Mouse (Mus musculus) thymus, postnatal 36 days (tissue): ENCODE measurements at regions not wholly inside any gene's neighbourhood (a gene's known extent, or its start where the extent isn't known, plus 50 kb on each side); places are given as distances from the start of the nearest gene placed in this dataset.

Experiments used
- DNase-seq, 2 experiments: peaks; one replicate each; pipeline ENCODE4 v3.0.0; 2022; ENCODE audit warnings: mixed read lengths in 2 of 2

DNA sequence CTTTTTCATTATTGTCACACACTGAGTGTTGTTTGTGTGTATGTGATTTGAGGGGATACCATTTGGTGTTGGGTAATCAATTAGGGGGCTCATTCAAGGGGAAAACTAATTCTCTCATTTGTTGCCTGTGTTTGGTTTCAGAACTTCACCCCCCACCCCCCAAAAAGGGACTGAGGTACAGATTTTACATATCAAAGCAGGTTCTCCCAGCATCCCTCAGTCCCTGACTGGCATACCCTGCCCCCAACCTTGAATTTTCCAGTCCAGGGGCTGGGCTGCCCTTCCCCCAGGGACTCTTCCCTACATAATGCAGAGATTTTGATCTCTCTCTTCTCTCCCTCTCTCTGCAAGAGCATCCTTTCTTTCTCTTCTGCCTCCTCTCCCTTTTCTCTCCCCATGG, 155.5 kb downstream of the Dusp6 start:
- no peak for DNase-seq

DNA sequence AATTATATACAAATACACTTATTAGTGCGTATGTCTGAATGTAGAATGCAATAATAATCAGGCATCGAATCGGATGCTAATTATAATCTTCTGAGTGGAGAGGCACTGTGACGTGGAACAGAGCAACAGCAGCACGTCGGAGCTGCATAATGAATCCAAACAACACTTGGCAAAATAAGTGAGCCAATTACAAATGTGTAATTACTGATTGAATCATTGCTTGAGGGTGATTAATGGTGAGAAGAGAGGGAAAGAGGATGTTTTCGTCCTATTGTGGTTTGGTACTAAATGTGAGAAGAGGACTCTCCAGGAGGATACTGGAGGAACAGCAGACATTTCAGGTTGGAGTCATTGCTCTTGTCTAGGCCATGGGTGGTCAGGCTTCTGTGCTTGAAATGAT, 156.5 kb downstream of the Dusp6 start:
- DNase-seq: no peak

DNA sequence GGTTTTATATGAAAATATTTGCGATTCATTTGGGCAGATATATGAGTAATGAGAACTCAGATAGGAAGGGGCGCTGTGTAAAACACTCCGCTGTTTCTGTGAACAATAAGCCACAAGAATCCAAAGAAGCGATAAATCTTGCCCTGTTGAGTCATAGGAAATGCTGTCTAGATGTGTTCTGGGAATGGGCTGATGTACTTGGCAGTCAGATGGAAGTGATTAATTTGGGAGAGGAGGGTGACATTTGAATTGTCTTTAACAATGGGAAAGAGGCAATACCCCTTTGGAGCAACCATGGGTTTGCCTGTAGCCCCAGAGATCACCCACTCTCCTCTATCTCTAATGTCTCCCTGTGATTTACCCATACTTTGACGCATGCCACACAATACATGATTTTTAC, 160.4 kb downstream of the Dusp6 start:
- no peak for DNase-seq

DNA sequence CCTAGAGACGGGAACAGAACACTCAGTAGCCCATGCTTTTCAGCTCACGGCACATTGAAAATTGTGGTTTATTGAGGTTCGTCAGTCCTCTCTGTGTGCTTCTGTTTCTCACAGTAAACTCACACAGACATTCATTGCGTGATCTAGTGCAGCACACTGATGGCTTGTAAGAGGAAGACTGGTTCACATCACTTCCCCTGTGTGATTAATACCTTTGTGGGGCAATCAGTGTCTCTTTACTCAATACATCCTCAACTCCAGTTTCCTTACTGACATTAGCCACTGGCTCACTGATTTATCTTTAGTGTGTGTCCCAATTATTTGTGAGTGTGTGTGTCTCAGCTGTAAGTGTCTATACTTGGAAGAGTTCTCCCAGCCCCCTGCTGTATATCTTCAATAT, 162.2 kb downstream of the Dusp6 start:
- no peak for DNase-seq

DNA sequence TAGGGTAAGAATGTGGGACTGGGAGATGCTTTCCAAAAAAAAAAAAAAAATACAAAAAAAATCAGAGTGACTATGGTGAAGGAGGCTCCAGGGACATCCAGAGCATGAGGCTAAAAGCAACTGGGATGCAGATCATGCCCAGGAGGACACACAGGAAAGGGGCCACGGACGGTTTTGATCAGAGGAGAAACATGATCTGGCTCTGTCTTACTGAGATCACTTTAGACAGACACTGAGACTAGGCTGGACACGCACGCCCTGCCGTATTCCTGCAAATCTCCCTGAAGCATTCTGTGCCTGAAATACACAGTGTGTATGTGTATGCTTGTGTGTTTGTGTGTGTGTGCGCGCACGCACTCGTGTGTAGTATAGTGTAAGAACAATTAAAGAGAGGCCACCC, 167.1 kb downstream of the Dusp6 start:
- no peak for DNase-seq

DNA sequence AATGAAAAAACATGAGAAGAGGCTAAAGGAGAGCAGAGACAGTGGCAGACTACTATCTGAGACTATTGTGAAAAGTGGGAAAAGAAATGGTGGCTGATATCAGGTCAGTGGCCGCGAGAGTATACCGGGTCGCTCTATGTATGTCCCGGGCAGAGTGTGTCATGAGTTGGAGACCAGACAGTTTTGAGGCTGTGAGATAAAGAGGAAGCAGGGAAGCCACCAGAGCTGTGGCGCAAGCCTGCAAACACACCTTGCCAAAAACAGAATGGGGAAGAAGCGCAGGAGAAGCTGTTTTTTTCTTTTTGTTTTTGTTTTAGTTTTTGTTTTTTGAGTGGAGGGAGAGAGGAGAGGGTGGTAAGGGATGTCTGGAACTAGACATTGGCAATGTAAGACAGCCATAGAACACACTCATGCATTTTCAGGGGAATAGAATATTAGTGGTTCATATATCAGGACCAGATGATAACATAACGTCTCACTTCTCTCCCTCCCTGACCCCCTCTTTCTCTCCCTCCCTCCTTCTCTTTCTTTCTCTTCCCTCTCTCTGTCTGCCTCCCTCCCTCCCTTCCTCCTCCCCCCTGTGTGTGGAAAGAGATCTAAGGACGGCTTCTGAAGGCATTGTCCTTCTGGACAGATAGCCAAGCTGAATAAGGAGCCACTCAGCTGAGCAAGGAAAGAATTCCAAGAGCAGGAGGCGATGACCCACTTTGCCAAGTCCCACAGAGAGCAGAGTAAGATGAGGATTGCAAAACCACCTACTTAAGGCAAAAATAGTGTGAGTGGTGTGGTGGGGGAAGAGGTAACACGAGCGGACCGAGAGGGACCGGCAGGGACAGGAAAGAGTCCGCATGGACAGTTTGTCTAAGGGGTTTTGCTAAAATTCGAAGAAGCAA, 167.9 kb downstream of the Dusp6 start:
- DNase-seq: no peak

DNA sequence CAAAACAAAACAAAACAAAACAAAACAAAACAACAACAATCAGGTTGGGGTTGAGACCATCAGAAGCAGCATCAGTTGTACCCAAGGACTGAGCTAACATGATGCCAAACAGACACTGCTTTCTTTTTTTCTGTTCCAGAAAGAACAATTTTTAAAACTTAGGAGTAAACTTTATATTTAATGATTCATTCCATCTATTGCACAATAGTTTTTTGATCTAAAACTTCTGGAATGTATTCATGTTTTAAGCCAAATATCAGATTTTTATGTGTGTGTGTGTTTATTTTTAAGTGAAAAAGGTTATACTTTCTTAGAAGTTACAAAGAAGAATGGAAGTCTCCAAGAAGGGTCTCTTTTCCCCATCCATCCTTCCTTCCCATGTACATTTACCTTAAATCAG, 174.0 kb downstream of the Dusp6 start:
- no peak for DNase-seq

DNA sequence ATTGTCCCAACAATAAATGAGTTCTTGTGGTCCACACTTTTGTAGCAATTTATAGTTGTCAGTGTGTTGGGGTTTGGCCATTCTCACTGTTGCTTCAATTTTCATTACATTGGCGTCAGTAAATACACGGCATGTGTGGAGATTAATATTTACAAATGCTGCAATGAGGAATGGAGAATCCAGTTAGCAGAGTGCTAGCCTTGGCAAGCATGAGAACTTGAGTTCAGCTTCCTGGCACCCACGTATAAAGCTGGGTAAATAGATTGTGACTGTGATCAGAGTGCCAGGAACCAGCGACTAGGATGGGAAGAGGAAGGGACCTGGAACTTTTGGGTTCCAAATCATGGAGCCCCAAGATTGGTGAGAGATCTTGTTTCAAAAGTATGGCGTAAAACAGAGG, 177.1 kb downstream of the Dusp6 start:
- no peak for DNase-seq

DNA sequence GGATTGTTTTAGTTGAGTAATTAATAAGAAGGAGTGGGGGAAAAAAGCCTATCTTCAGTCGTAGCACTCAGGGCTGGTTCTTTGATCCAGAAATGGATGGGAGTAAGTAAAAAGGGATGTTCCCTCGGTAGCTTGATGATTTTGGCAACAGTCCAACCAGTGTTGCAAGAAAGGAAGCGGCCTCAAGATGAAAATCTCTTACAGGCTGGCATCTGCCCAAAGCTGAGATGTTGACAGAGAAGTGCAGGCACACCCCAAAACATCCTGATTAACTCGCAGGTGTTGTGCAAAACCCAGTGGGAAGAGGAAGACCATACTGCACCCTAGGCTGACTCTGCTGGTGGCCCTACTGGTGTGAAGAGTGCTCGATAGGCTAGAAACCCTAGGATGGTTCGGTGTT, 178.0 kb downstream of the Dusp6 start:
- peak; percentile 26 to 54 for DNase-seq

DNA sequence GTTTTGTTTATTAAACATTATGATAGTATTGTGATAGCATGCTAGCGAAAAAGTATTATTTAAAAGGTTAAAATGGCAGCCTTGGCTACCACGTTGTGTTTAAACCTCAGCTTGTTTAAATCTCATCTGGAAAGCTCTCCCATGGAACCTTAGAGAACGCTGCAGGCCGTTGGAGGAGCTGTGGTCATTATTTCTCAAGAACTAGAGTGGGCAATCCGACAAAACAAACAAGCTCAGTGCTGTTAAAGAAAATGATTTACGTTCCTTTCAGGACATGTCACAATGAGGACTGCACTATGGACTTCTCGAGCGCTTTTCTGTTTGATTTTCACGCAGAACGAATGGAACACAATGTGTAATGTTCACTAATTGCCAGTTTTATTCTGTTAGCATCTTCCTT, 178.9 kb downstream of the Dusp6 start:
- DNase-seq: no peak

DNA sequence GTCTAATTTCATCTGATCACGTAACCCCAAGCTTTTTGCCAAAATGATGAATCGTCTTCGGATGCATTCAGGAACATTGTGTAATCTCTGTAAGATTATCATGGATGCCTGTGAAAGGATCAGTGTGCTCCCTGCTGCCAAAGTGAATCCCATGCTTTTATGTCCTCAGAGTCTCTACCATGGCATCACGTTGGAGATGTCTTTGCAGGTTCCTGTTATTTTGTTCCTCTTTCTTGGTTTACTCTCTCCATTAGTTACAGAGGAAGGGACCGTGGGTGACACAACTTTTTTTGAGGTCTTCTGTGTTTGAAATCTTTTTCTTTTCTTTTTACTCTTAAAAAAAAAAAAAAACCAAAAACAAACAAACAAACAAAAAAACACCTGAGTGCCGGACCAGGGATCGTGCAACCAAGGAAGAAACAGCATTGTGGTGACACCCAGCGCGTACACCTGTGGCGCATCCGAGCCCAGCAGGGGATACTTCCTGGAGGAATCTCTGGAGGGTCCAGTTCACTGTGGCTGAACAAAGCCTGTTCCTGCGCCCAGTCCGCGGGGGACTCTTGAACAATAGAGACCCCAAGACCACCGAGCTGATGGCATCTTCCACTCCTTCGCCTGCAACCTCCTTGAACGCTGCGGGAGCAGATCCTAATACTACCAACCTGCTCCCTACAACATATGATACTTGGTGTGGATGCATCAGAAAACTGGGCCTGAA, 180.6 kb downstream of the Dusp6 start:
- no peak for DNase-seq

DNA sequence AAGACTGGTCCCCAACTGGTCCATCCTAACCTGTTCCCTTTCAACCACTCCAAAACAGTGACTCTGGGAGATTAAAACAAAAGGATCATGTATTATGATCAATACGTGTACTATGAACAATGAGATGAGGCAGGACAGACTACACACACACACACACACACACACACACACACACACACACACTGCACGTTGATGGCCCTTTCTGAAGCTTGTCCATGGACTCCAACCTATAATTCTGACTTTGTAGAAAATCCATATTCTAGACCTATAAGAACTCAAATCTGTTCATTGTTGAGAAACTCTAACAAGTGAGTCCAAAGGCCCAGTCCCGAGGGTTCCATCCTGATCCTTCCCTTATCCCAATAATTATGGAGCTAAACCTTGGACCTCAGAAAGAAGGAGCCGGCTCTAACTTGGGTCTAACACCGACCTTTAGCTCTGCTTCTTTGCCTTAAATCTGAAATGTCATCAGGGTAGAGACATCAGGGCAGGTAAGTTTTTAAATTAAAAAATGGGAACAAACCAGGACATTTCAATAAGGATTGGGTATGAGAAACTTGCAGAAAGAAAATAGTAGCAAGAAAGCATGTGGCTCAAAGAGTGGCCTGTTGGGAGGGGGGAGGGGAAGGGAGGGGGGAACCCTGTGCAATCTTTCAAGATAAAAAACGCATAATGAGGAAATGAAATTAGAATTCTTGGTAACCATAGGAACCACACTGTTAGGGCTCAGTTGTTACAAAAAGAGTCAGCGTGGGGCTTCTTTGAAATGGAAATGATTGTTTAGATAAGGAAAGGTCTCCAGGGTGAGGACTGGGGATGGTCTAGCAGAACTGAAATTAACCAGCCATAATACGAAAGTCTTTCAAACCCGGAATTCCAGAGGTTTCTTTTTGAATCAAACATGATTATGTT, 187.9 kb downstream of the Dusp6 start:
- no peak for DNase-seq

DNA sequence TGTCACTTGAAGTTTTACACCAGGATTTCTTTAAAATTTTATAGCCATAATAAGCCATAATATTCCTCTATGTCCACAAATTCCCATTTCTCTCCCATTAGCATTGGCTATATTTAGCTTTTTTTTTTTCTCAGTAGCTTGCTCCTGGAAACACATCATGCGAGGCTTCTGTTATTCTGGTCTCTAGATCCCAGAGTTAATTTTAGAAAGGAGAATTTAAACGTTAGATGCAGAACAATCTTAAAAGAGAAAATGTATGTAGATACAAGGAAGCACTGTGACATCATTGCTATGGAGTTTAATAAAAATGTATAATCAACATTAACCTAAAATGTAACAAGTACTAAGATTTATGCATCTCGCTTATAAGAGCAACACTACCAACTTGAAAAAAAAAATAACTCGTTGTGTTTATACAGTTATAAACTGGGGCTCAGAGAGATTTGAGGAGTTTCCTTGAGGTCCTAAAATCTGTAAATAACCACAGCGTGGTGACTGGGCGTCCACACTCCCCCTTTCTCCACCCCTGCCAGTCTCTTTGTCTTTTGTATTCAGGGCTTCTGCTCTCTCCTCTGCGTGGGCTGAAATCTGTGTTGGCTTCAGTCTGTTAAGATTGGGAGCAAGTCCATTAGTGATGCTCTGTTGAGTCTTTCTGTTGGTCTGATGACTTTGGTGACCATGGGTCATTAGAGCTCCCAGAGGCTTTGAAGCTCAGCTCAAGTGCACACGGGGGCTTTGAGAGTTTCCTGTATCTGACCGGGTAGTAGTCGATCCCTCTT, 188.8 kb downstream of the Dusp6 start:
- DNase-seq: no peak

DNA sequence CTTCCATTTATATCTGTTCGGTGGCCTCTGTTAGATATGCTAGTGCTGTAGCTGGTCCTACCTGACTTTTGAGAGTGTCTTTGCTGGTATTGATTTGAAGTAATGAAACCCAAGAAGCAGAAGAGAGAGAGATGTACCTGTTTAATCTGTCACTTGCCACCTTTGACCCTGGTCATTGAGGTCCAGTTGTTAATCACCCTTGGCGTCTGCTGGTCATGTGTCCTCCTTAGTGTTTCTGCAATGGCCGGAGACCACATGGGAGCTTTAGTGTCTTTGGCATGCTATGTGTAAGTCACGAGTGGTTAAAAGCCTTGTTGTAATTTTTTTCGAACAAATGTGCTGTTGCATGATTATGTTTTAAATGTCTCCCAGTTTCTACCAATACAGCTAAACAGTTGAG, 193.1 kb downstream of the Dusp6 start:
- no peak for DNase-seq

DNA sequence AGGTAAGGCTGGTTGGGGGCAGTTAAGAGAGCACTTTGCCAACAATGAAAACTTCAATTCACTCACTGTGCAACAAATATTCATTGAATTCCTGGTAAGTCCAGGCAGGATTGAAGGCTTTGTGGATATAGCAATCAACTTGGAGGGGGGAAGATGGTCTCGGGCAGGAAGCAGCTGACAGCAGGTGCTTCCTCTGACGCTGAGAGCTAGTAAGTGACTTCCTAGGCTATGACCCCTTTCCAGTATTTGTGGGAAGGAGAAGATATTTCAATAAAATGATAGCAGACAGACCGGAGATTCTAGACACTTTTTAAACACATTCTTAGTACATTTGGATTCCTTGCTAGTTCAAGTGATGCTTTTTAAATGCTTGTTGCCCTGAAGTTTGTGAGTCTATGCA, 195.0 kb downstream of the Dusp6 start:
- DNase-seq: peak in 1 of 2 experiments; percentile 19

DNA sequence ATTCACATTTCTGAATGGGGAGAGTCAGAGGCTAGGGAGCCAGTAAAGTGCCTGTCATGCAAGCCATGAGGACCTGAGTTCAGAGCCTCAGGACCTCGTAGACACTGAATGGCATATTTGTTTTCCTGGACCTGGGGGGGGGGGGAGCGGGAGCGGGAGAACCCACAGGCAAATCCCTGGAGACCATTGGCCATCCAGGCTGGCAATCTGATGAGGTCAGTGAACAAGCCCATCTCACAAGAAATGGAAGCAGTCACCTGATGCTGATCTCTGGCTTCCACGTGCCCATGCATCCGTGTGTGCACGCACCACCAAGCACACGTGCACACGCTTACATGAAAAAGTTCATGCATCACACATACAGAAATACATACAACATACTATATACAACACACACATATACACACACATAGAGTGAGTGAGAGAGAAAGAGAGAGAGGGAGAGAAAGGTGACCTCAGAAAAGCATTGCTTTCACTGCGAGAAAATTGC, 196.2 kb downstream of the Dusp6 start:
- DNase-seq: no peak

DNA sequence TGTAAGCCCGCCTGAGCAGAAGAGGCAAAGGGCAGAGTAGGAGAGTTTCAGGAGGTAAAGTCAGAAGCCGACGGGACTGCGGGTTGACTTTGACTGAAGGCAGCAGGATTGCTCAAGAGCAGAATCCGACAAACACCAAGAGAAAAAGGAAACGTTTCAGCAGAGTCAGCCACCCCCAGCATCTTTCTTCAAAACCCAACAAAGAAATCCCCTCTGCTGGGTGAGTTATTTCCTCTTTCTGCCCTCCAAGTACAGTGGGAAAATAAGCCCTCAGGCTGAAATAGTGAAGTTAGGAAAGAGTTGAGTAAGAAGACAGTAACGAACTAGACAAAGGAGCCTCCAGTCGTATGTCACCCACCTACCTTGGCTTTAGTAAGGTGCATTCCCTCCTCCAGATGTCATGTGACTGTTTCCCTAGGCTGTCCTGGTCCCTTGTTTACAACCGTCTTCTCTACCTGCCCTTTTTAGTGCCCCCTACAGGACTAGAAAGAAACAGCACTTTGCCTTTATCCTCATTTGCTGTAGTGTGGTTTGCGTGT, 196.9 kb downstream of the Dusp6 start:
- peak; percentile 37 to 43 for DNase-seq

DNA sequence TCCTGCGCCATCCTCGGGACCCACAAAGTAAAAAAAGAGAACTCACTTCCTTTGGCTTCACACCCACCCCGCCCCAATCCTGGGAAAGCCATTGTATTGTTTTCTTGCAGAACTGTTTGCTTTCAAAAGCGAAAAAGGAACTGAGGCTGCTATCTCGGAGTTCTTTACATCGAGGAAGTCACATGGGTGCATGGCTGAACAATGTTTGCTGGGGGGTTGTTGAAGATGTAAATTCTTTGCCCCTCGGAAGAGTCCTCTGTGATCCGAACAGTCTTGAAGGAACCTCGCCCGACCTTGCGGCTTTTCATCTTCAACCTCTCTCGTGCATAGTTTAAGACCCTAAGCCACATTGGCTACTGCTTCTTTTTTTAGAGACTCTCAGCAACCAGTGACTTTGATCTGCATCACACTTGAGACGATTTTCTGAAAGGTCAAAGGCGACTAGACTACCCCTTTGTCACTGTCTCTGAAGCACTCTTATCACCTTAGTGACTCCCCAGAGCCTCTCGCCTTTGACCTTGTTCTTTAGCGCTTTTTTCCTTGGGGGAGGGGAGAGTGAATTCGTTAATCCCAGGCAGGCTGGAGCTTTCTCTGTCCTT, 197.9 kb downstream of the Dusp6 start:
- DNase-seq: peak; percentile 28 to 31

DNA sequence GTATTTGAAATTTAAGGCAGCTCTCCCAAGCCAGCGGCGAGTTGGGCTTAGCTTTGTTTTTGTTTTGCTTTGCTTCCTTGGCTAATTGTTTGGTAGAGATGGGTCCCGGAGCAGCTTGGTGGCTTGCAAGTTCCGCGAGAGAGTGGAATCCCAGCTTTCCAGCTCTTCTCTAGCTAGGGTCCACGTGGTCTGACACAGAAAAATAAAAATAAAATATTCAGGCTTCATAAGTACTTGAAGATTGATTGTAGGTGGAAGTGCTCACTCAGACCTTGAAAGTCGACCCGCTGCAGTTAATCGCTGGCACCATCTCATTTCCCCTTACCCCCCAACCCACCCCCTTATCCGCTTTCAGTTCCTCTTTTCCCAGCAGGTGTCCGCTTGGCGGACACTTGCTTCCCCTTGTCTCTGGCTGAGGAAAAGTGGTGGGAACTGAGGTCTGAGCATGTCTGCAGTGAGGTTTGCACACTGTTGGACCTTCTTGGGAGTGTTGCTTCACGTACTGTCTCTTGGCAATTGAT, 198.5 kb downstream of the Dusp6 start:
- DNase-seq: peak in 1 of 2 experiments; percentile 15

DNA sequence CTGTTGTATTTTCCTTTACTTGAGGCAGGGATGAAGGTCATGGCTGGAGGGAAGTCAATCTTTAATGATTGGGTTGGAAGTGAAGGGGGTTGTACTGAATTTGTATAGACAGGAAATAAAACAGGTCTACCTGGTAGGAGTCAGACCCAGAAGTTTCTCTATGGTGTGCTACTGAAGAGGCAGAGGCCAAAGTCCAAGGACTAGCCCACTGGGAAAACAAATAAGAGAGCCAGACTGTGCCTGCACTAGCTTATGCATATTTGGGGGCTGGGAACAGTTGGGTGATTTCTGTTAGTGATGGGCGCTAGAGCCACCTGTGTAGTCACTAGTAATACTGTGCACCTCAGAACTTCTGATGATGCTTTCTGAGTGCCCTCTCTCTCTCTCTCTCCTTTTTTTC, 203.7 kb downstream of the Dusp6 start:
- DNase-seq: no peak

DNA sequence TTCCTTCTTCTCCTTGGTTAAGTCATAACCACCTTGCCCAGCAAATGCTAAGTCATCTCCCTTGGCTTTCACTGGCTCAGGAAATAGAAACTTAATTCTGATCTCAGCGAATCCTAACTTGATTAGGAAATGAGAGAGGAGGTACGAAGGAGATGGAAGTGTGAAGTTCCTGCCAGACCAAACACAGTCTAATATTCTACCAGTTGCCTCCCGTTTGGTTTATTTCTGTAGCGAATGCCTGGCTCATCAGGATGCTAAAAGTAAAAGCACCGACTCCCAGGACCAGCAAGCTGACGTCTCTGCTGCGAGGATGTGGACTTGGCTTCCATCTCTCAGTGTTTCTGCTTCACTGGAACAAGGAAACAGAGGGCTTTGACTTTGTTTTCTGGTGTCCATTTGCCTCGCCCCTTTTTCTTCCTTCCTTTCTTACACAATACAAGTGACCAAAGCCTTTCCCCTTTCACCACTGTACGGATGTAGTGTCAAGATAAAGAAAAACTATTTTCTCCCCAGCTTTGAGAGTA, 204.3 kb downstream of the Dusp6 start:
- no peak for DNase-seq
